Mouse (Mus musculus) stomach, postnatal 0 days (tissue): ENCODE measurements around the gene Slc27a2.

Source experiments
- CTCF ChIP-seq: IDR thresholded peaks from 2 replicates; pipeline ENCODE4 v1.5.1; 2016; ENCODE audit warnings: antibody characterized with exemption, low read depth, mild to moderate bottlenecking, moderate library complexity
- EP300 ChIP-seq: optimal IDR thresholded peaks from 2 replicates; pipeline ENCODE3; 2016; ENCODE audit warnings: antibody characterized with exemption

DNA sequence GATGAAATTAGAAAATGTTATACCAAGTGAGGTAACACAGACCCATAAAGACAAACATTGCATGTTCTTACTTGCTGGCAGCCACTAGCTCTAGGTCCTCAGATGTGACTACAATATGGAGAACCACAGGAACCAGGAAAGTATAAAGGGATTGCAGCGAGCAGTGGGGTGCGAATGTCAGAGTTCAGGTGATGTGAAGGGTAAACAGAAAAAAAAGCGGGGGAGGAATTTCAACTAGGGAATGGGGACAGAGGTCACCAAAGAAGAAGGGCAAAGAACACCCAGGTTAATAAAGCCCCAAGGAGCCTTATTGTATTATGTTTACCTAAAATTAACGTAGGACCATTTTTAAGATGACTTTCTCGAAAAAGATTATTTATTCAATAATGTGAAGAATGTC, 6.9 kb upstream of the Slc27a2 start:
- TF ChIP-seq CTCF (no peak), EP300 (no peak)
